Mouse (Mus musculus): ENCODE results near the gene Tpr.

The Tpr gene

GRCm38 (mm10) chr1:150392638-150393487, at the start of gene Tpr, which contains the start of gene Odr4:
Gene Tpr (plus strand): TSS chr1:150392838.
Gene Odr4 (minus strand): TSS chr1:150393080.
- DNase-seq (ENCODE audit: low spot score): peak; percentile 99

- no peak for DNase-seq (ENCODE audit: low spot score)
These were observed 31.8 kb upstream of the Tpr start for GRCm38 (mm10) chr1:150360864-150361263.

DNA sequence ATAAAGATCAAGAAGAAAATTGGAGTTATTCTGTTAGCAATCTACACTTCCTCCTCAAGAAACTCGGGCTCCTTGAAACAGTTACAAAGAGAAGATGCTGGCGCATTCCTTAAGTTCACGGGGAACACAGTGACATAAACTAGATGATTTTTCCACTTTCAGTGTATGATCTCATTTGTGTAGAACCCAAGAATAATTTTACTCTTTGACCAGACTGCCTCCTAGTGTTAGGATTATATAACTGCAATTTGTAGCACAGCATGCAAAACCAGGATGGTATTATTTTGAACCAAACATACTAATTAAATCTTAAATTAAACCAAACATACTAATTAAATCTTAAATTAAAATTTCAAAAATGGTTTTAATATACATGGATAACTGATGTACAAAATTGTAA, 19.7 kb upstream of the Tpr start:
- no peak for DNase-seq (ENCODE audit: low spot score)

DNA sequence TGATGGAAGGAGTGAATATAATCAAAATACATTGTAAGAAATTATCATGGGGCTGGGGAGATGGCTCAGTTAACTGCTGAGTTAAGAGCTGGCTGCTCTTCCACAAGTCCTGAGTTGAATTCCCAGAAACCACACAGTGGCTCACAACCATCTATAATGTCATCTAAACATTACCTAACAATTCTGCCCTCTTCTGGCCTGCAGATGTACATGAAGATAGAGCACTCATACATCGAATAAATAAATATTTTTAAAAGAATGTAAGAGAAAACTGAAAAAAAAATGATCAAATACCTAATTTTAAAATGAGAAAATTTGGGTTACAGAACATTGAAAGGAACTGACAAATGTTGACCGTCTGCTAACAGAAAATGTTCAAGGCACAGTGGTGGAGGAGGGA, 18.4 kb upstream of the Tpr start:
- no peak for DNase-seq (ENCODE audit: low spot score)

DNA sequence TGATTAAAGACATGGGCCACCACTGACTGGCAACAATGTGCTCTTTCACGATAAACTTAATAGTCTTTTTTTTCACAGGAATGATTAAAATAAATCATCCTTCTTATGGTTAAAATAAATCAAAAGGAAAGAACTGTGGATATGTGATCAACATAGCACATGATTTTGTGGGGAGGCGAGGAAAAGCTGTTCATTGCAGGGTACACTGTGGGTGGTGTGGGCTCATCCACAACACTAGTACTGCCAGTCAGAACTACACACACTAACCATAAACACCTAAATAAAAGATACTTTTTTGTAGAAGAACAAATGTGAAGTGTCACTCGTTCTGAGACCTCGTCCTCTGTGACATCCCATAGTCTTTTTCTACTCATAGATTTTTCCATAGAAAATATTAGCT, 8.5 kb upstream of the Tpr start:
- no peak for DNase-seq (ENCODE audit: low spot score)

DNA sequence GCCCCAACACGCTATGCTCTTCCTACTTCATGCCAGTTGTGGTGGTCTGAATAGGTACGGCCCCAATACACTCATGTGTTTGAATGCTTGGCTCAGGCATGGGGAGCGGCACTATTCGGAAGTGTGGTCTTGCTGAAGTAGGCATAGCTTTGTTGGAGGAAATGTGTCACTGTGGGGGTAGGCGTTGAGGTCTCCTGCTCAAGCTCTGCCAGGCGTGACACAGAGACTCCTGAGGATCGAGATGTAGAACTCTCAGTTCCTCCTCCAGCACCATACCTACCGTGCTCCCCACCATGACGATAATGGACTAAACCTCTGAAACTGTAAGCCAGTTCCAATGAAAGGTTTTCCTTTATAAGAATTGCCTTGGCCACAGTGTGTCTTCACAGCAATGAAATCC, 5.1 kb upstream of the Tpr start:
- DNase-seq (ENCODE audit: low spot score): no peak

GRCm38 (mm10) chr1:150389390-150390129, 3.1 kb upstream of the Tpr start:
- no peak for DNase-seq (ENCODE audit: low spot score)

GRCm38 (mm10) chr1:150391931-150392637, 554 bp upstream of the Tpr start:
- DNase-seq (ENCODE audit: low spot score): no peak

GRCm38 (mm10) chr1:150393488-150393852, 832 bp downstream of the Tpr start:
- DNase-seq (ENCODE audit: low spot score): no peak

- DNase-seq (ENCODE audit: low spot score): no peak
These were observed 3.4 kb downstream of the Tpr start for GRCm38 (mm10) chr1:150396001-150396400.

DNA sequence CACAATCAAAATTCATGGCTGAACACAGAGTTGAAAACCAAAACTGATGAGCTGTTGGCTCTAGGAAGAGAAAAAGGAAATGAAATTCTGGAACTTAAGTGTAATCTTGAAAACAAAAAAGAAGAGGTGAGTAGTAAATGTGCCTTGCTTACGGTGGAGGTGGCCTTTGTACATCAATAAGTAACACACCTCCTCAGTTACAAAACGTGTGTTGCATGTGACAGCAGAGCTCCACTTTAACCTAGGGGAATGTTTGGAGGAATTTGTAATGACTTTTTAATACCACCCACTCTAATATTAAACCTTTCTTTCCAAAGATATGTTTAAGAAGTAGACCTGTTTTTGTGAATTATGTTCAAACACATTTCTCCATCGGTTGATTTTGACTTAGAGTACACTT, 11.3 kb downstream of the Tpr start:
- DNase-seq (ENCODE audit: low spot score): no peak

GRCm38 (mm10) chr1:150404555-150404954, 11.9 kb downstream of the Tpr start:
- DNase-seq (ENCODE audit: low spot score): no peak

DNA sequence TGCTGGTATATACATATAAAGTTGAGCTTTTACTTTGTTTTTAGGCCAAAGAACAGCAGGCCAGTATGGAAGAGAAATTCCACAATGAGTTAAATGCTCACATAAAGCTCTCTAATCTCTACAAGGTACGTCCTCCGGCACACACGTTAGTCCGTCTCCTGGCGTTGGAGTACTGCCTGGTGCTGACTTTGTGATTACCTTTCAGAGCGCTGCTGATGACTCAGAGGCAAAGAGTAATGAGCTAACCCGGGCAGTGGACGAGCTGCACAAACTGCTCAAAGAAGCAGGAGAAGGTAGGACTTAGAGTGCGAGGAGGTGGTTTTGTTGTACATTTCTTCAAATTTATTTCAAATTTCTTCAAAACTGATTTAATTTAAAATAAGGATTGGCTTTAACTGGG, 14.6 kb downstream of the Tpr start:
- no peak for DNase-seq (ENCODE audit: low spot score)

- DNase-seq (ENCODE audit: low spot score): no peak
These were observed 17.4 kb downstream of the Tpr start for GRCm38 (mm10) chr1:150409996-150410395.

GRCm38 (mm10) chr1:150416006-150416405, 23.4 kb downstream of the Tpr start:
- no peak for DNase-seq (ENCODE audit: low spot score)

- DNase-seq (ENCODE audit: low spot score): no peak
These were observed 25.8 kb downstream of the Tpr start for GRCm38 (mm10) chr1:150418426-150418825.

GRCm38 (mm10) chr1:150425665-150426064, 33.0 kb downstream of the Tpr start:
- DNase-seq (ENCODE audit: low spot score): no peak

- no peak for DNase-seq (ENCODE audit: low spot score)
These were observed 33.6 kb downstream of the Tpr start for GRCm38 (mm10) chr1:150426216-150426615.

DNA sequence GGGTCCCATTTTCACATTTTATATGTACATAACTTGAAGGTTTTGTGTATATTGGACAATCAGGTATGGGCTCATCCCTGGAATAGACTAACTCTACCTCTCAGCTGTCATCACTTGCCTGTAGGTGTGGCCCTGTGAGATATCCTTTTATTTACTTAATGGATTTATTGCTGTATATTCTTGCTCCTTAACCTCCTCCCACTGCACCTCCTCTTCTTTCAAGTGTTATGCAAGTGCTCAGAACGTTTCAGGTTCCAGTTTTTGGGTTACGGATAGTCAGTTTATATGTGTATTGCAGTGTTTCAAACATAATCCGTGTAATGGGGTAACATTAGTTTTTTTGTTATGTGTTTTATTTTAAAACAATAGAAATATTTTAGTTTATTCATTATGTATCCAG, 46.0 kb downstream of the Tpr start:
- no peak for DNase-seq (ENCODE audit: low spot score)

DNA sequence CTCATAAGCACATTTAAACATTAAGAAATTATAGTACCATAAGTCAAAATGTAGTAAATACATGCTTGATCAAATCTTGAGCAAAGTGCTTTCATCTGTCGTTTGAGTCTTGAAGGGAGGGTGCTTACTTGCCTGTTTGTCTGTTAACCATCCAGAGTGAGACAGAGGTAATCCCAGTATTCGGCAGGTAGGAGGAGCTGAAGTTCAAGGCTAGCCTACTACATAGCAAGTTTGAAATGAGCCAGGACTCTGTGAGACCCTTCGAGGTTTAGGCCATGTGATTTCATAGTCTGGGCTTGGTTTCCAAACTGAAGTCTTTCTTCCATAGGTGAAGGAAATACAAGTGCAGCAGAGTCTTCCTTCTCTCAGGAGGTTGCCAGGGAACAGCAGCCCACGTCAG, 49.1 kb downstream of the Tpr start:
- DNase-seq (ENCODE audit: low spot score): no peak

DNA sequence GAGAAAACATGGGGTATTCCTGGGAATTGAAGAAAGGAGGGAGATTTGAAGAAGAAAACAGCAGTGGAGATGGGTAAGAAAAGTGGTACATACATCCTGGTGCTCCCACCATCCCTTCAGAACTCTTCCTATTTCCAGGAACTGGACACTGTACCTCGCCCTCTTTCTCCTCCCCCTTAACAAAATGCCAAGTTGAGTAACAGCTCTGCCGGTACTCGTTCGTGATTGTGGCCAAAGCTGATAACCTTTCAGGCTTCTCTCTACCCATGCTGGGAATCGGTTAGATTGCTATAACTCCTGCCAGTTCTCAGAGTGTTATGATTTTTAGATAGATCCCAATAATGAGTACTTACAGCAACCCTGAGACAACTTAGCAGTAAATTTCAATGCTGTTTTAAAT, 66.3 kb downstream of the Tpr start:
- DNase-seq (ENCODE audit: low spot score): no peak

DNA sequence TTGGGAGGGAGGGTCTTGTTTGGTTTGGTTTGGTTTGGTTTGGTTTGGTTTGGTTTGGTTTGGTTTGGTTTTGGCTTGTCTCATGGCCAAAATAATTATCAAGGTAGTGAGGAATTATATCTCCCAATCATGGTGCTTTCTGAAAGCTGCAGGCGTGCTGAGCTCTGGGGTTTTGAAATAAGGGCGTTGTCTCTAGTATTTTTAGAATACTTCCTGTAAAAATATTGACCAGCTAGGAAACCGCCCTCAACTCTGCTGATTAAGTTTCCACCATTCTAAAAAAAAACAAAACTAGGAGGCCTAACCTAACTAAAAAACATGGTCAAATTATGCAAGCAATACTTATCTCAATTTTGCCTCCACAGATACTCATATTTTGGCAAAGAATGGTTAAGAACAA, 67.0 kb downstream of the Tpr start:
- DNase-seq (ENCODE audit: low spot score): no peak

DNA sequence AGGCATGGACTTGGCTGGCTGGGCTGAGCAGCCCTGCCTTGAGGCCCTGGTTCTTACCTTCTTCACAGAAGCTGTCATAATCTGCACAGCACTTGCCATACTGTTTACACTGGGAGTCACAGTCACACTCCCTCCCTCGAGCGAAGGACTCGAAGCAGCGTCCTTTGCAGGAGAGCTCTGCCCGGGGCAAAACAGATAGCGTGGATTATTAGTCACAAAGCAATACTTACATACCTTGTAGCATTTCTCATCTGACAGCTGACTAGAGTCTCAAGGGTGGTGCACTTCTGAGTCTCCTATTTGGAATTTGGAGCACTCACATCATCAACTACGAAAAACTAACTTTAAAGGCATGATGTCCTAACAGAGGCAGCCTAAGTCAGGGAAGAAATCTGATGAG, 68.0 kb downstream of the Tpr start:
- no peak for DNase-seq (ENCODE audit: low spot score)
